Mouse (Mus musculus) liver, embryonic 14.5 days (tissue): Measurements from ENCODE around the gene Fgfr2.

Experiments
- CTCF ChIP-seq: IDR thresholded peaks from 2 replicates; pipeline ENCODE4 v1.5.1; 2016; ENCODE audit warnings: antibody characterized with exemption, low read depth, control low read depth
- EP300 ChIP-seq: IDR thresholded peaks from 2 replicates; pipeline ENCODE4 v1.6.1; 2016; ENCODE audit warnings: antibody characterized with exemption, low read depth

DNA sequence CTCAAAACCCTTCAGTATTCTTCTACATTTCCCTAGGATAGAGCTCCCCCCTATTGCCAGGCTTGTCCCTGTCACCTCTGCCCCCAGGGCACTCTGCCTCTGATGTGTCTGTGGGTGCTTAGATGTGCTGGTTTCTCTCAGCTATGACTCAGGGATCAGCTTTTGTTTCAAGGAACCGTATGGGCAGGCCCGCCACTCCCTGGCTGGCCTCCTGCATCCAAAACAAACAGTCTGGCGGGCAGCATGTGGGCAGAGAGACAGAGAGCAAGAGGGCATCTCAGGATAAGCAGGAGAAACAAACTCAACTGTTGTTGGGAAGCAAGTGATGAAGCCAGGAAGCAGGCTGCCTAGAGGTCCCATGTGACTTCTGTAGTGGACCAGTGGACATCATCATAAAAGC lies 2267.5 kb downstream of the Fgfr2 start:
- TF ChIP-seq CTCF, result no peak
- no peak for TF ChIP-seq EP300
